In the genomic region with DNA sequence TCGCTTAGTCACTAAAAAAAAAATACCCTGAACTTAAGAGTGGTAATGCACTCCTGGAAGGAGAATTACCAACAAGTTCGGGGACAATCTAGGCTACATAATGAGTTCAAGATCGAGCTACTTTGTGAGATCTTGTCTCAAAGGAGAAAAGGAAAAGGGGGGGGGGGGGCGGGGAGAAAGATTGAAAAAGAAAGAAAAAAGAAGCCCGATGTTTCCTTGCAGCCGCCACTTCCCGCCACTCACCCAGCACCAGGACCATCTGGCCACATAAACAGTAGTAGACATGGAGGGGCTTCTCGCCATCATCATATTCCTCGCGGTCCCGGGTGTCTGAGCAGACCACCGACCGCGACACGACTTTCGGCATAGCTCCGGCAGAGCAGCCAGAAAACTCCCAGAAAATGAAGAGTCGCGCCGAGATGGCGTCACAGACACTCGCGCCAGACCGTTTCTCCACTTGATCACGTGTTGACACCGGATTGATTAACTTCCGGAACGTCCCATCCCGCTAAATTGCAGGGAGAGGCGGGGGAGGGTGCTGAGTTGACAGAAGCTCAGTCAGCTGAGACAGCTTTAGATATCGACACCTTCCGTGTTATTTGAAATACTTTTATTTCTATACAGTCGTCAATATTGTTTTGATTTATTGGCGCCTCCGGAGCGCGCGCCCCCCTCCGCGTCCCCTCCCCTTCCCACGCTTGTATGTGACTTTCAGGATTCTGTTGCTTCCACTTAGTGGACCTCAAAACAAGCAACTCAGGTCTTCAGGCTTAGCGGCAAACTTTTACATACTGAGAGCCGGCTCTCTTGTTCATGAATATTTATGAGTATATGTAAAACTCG, we compare ENCODE assay signal across 7 mouse cellular contexts. TPM values are rescaled to one million over a fixed set of nuclear protein-coding genes. Genes with fewer than 3 reads are reported as not detected.
DNase-seq lines count a peak whose midpoint lies in the region; ATAC-seq lines count a peak whose summit lies in the region.

No protein-coding gene starts in this region.

- H3K36me3 ChIP-seq in intestine, embryonic 15.5 days, result no peaks in the 10 kb centered on the region
- H3K36me3 ChIP-seq in midbrain, embryonic 10.5 days, result no peaks in the 10 kb centered on the region

- peak; percentile 95 for ATAC-seq in intestine, embryonic 15.5 days

- intact Hi-C loops in left cerebral cortex, postnatal 25 days (cut with DNase I), result no loop called here

- peak overlapping the region; percentile 38 for H3K4me3 ChIP-seq in intestine, embryonic 15.5 days (replicated peaks)
- H3K4me3 ChIP-seq in midbrain, embryonic 10.5 days, result peak overlapping the region; percentile 59

- H3K27ac ChIP-seq in intestine, embryonic 15.5 days, result 0 out of 2 replicates have a peak overlapping the region, but pooled peaks have one; percentile 27
- peak overlapping the region; percentile 75 for H3K27ac ChIP-seq in midbrain, embryonic 10.5 days (replicated peaks)

- peak overlapping the region; percentile 28; the same call in 1 of the 2 replicates for H3K9ac ChIP-seq in intestine, embryonic 15.5 days

- DNase-seq in adrenal gland, adult (ENCODE audit: inconsistent age in 2 of 2, low spot score in 1 of 2), result peak; percentile 82 to 94
- DNase-seq in embryo, embryonic 10.5 days (ENCODE audit: low spot score), result peak; percentile 86
- peak; percentile 78 for DNase-seq in gastrocnemius, postnatal 25 days
- DNase-seq in left cerebral cortex, postnatal 25 days (ENCODE audit: low spot score in 2 of 2), result peak; percentile 82 to 88
- DNase-seq in midbrain, embryonic 10.5 days (ENCODE audit: low spot score), result peak; percentile 81
- peak; percentile 72 for DNase-seq in right cerebral cortex, postnatal 4 days

- H3K27me3 ChIP-seq in intestine, embryonic 15.5 days (replicated peaks), result no peaks in the 10 kb centered on the region
- H3K27me3 ChIP-seq in midbrain, embryonic 10.5 days (ENCODE audit: low read depth, poor library complexity, severe bottlenecking), result no peaks in the 10 kb centered on the region

- peak overlapping the region; percentile 49 for H3K4me2 ChIP-seq in intestine, embryonic 15.5 days (replicated peaks)

- no peaks in the 10 kb centered on the region for H3K4me1 ChIP-seq in intestine, embryonic 15.5 days (replicated peaks)
- H3K4me1 ChIP-seq in midbrain, embryonic 10.5 days, result peaks cover 8% of the 10 kb centered on the region

- WGBS in intestine, embryonic 15.5 days, result 17% methylated on average over 43 of the region's 44 CpGs
- WGBS in midbrain, embryonic 10.5 days, result 23% methylated on average over 43 of the region's 44 CpGs

- H3K9me3 ChIP-seq in intestine, embryonic 15.5 days, result no peaks in the 10 kb centered on the region
- no peaks in the 10 kb centered on the region for H3K9me3 ChIP-seq in midbrain, embryonic 10.5 days (replicated peaks)

RNA-seq across cellular contexts. Expression of gene Ube2a, which starts 9.7 kb away (rescaled TPM):
- total RNA-seq in gastrocnemius, postnatal 25 days (2021), result 10 to 100 TPM; 35.5 to 42.7 TPM
- 103 and 115 TPM in 2 replicates for polyA plus RNA-seq in intestine, embryonic 15.5 days (2015; fragmentation: Nextera tagmentation; extraction: Ambion mirVana)
- total RNA-seq in left cerebral cortex, postnatal 25 days (2021), result 10 to 100 TPM; 47.8 to 56.8 TPM
- 131 TPM in 2 replicates for polyA plus RNA-seq in midbrain, embryonic 10.5 days (2016; fragmentation: Nextera tagmentation; extraction: Ambion mirVana)

RNA-seq across cellular contexts. Expression of gene C330007P06Rik, which starts 9.9 kb away (rescaled TPM):
- 10 to 100 TPM; 10.9 to 11.2 TPM for total RNA-seq in gastrocnemius, postnatal 25 days (2021)
- polyA plus RNA-seq in intestine, embryonic 15.5 days (2015; fragmentation: Nextera tagmentation; extraction: Ambion mirVana), result 27.2 and 28.6 TPM in 2 replicates
- total RNA-seq in left cerebral cortex, postnatal 25 days (2021), result 10 to 100 TPM; 39.5 to 41.1 TPM
- 30.9 and 32.1 TPM in 2 replicates for polyA plus RNA-seq in midbrain, embryonic 10.5 days (2016; fragmentation: Nextera tagmentation; extraction: Ambion mirVana)

RNA-seq across cellular contexts. Expression of gene Nkrf, which starts 38.7 kb away (rescaled TPM):
- 1 to 10 TPM; 2.3 to 2.4 TPM for total RNA-seq in gastrocnemius, postnatal 25 days (2021)
- polyA plus RNA-seq in intestine, embryonic 15.5 days (2015; fragmentation: Nextera tagmentation; extraction: Ambion mirVana), result 1.7 and 2.1 TPM in 2 replicates
- 10 to 100 TPM; 32.5 to 34.8 TPM for total RNA-seq in left cerebral cortex, postnatal 25 days (2021)
- polyA plus RNA-seq in midbrain, embryonic 10.5 days (2016; fragmentation: Nextera tagmentation; extraction: Ambion mirVana), result 2.8 and 4.3 TPM in 2 replicates

Comparison
In these comparisons a context has a peak if more than half of its experiments do, and no peak if none do; other contexts are left out.
1. Peak in every context shown above with its lines: DNase-seq, ATAC-seq, H3K4me3 ChIP-seq and H3K27ac ChIP-seq.
2. RNA of gene Nkrf, which starts 38.7 kb away (total RNA-seq): 32.5 to 34.8 TPM in left cerebral cortex, postnatal 25 days; 2.3 to 2.4 TPM in gastrocnemius, postnatal 25 days; every median in the first group is over 4 times any median in the second.